Mouse (Mus musculus): ENCODE results near the gene Mpzl3.

Mpzl3 gene

GRCm38 (mm10) chr9:45092641-45093040 lies 37.7 kb downstream of the Mpzl3 start:
- in situ Hi-C loops (cut with MboI; ENCODE audit: unreplicated experiment in 2 of 2) = no loop called here

DNA sequence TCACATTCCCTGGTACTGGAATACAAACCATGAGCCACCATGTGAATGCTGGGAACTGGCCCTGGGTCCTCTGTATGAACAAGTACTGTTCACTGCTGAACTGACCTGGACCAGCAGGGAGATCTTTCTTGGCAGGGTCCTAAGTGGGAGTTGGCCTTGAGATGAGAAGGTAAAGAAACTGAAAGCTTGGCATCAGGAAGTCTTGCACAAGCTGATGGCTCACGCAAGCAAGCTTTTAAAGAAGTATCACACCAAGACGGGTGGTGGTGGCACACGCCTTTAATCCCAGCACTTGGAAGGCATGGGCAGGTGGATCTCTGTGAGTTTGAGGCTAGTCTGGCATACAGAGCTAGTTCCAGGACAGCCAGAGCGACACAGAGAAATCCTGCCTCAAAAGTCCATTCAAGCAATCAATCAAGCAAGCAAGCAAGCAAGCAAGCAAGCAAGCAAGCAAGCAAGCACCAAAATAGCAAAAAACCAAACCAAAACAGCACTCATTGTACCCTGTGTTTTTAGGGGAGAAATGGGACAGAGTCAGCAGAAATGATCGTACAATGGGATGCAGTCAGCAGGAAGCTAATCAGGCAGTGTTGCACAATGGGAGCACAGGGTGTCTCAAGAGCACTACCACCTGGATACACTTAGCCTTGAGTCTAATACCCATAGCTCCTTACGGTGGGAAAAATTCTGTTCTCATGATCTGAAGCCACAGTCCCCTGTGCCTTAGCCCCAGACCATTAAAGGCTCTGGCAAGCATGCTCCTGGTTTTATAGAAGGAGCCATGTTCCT lies 40.4 kb downstream of the Mpzl3 start:
- in situ Hi-C loops (cut with MboI; ENCODE audit: unreplicated experiment in 2 of 2) = no loop called here

- in situ Hi-C loops (cut with MboI; ENCODE audit: unreplicated experiment in 2 of 2) = no loop called here
These were observed 42.9 kb downstream of the Mpzl3 start for GRCm38 (mm10) chr9:45097877-45098276.

- in situ Hi-C loops (cut with MboI; ENCODE audit: unreplicated experiment in 2 of 2) = no loop called here
These were observed 43.4 kb downstream of the Mpzl3 start for GRCm38 (mm10) chr9:45098426-45098825.

GRCm38 (mm10) chr9:45102528-45102927 lies 47.5 kb downstream of the Mpzl3 start:
- in situ Hi-C loops (cut with MboI; ENCODE audit: unreplicated experiment in 2 of 2) = no loop called here

GRCm38 (mm10) chr9:45103211-45103979 lies 48.4 kb downstream of the Mpzl3 start:
- in situ Hi-C loops (cut with MboI; ENCODE audit: unreplicated experiment in 2 of 2) = no loop called here

DNA sequence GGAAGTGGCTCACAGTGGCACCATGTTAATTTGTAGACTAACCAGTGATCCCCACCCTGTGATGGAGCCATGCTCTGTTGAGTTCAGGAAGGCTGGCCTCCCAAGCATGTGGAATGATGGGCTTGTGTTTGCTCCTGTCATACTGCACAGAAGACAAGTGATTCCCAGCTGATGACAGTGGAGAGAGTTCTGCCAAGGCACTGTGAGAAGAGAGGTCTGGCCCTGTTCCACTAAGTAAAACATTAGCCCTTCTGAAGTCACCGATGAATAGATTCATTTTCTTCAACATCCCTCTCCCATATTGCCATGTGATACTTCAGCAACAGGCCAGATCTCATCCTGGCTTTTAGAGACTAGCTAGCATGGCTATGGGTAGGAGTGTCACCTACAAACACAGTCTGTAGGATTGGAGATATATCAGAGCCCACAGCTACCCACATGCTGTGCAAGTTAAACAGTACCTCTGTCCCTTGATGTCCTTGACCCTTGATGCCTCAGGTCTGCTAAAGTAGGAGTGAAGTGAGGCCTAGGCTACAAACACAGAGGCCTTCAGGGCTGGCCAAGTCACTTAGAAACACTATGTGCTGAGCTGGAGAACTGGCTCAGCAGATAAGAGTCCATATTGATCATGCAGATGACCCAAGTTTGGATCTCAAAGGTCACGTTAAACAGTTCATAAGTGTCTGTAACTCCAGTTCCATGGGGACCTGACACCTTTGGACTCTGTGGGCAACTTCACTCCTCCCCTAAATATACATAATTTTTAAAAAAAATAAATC lies 50.8 kb downstream of the Mpzl3 start:
- in situ Hi-C loops (cut with MboI; ENCODE audit: unreplicated experiment in 2 of 2) = no loop called here

GRCm38 (mm10) chr9:45115706-45116105 lies 60.7 kb downstream of the Mpzl3 start:
- in situ Hi-C loops (cut with MboI; ENCODE audit: unreplicated experiment in 2 of 2) = loop anchor here (5.0 to 10.0 kb wide), 3 partner anchors 58 to 88 kb away; partner anchors contain the start of gene Mpzl3 (in 2 of the 2)

DNA sequence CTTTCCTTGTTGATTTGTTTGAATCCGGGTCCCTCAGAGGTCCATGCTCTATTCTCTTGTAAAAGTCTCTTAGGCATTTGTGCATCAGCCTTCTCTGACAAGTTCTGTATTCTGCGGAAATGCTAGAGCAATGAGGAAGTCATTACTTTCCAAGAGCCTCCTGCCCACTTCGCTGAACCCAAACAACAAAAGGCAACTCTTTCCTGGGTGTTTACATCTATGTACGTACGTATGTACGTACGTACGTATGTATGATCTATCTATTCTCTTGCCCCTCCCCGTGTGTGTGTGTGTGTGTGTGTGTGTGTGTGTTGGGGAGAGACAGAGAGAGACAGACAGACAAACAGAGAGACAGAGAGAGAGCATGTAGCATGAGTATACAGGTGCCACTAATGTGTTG lies 61.8 kb downstream of the Mpzl3 start:
- in situ Hi-C loops (cut with MboI; ENCODE audit: unreplicated experiment in 2 of 2) = loop anchor here (5.0 to 10.0 kb wide), 3 partner anchors 60 to 90 kb away; partner anchors contain the start of gene Mpzl3 (in 2 of the 2)

- in situ Hi-C loops (cut with MboI; ENCODE audit: unreplicated experiment in 2 of 2) = loop anchor here (5.0 to 10.0 kb wide), 3 partner anchors 61 to 91 kb away; partner anchors contain the start of gene Mpzl3 (in 2 of the 2)
These were observed 62.9 kb downstream of the Mpzl3 start, which contains the start of gene Scn2b for GRCm38 (mm10) chr9:45117741-45118431. Gene Scn2b, plus strand, starts transcription at chr9:45117782.

- in situ Hi-C loops (cut with MboI; ENCODE audit: unreplicated experiment in 2 of 2) = loop anchor here (5.0 to 10.0 kb wide), 3 partner anchors 61 to 91 kb away; partner anchors contain the start of gene Mpzl3 (in 2 of the 2)
These were observed 63.6 kb downstream of the Mpzl3 start for GRCm38 (mm10) chr9:45118552-45118951.

DNA sequence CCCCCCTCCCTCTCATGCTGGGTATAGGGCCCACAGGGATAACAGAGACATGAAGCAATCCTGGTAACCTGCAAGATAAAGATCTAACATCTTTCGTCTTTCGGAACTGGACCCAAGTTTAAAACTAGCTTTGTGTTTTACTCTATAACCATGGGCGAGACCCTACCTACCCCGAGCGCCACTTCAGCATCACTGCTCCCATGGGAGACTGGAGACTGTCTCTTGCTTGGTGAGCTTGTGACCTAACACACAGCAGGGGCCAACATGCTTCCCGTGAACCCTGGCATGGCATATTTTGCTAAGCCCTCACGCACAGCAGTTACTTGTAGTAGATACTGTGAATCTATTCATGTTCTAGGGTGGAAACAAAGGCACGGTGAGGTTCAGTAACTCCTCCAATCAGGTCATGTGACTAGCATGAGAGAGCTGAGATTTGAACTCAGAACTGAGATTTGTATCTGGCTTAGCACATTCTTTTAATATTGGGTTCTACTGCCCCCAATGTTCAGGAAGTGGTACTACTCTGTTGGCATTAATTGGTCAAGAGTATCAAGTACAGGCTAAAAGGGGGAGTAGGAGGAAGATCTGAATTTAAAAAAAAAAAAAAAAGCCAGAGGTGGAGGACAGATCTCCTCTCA lies 64.4 kb downstream of the Mpzl3 start:
- in situ Hi-C loops (cut with MboI; ENCODE audit: unreplicated experiment in 2 of 2) = loop anchor here (5.0 to 10.0 kb wide), 3 partner anchors 62 to 92 kb away; partner anchors contain the start of gene Mpzl3 (in 2 of the 2)

DNA sequence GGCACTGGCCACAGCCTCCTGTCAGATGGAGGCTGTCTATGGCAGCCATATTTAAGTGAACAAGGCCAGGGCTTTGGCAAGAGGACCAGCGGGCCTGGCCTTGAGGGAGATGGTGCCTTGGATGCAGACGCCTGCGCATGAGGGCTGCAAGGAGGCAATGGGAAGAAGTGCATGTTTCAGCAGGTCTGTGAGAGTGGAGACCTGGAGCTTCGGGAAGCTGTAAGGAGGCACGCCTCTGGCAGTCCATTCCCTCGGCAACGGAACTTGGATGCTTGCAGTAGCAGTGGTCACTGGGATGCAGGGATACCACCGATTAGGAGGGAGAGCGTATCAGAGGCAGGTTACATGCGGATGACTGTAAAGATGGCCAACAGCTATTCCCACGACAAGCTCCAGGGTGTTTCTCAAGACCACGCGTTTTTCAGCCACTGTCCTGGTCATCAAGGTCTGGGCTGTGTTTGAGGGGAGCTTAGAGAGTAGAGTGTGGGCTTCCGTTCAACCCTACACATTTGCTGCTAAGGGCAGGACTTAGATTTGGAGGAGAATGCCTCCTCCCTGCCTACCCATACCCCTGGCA lies 65.1 kb downstream of the Mpzl3 start:
- in situ Hi-C loops (cut with MboI; ENCODE audit: unreplicated experiment in 2 of 2) = loop anchor here (5.0 to 10.0 kb wide), 3 partner anchors 63 to 93 kb away; partner anchors contain the start of gene Mpzl3 (in 2 of the 2)

GRCm38 (mm10) chr9:45120567-45120966 lies 65.6 kb downstream of the Mpzl3 start:
- in situ Hi-C loops (cut with MboI; ENCODE audit: unreplicated experiment in 2 of 2) = no loop called here

- in situ Hi-C loops (cut with MboI; ENCODE audit: unreplicated experiment in 2 of 2) = no loop called here
These were observed 66.0 kb downstream of the Mpzl3 start for GRCm38 (mm10) chr9:45121001-45121400.

GRCm38 (mm10) chr9:45121769-45122168 lies 66.8 kb downstream of the Mpzl3 start:
- in situ Hi-C loops (cut with MboI; ENCODE audit: unreplicated experiment in 2 of 2) = no loop called here

DNA sequence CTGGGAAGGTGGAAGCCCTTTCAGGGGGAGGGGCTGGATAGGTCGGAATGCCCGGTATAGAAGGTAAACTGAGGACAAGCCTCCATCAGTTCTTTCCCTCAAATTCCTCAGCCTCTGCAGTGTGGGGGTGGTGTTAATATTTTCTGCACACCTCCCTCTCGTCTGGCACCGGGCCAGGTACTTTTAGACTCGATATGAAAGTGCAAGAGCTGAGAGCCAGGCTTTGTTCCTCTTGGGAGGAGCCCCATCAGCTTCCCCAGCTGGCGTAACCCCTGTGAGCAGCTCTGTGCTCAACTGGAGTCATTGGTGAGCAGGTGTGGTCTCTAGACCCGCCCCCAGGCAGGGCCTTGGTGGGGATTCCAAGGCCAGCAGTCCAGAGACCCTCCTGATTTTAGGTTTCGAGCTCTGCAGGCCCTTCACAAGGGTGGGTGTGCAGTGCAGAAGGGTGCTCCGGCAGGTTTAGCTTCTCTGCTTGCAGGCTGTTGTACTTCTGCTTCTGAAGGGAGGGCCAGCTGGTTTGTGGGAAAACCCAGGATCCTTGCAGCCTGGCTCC lies 67.3 kb downstream of the Mpzl3 start:
- in situ Hi-C loops (cut with MboI; ENCODE audit: unreplicated experiment in 2 of 2) = no loop called here

DNA sequence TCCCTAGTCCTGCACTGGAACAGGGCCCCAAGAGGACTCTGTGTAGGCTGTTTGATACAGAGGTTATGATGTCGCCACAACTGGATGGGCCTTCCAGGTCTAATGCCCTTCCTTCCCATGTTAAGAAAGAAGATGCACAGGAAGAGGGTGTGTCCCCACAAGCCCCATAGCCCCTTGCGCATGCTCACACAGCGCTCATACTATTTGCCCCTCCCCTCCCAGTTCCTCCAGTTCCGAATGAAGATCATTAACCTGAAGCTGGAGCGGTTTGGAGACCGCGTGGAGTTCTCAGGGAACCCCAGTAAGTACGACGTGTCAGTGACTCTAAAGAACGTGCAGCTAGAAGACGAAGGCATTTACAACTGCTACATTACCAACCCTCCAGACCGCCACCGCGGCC lies 70.2 kb downstream of the Mpzl3 start:
- in situ Hi-C loops (cut with MboI; ENCODE audit: unreplicated experiment in 2 of 2) = no loop called here

- in situ Hi-C loops (cut with MboI; ENCODE audit: unreplicated experiment in 2 of 2) = no loop called here
These were observed 72.0 kb downstream of the Mpzl3 start for GRCm38 (mm10) chr9:45126941-45127340.
